Mouse (Mus musculus) stomach, postnatal 0 days (tissue): ENCODE results near the gene Cldn11. TPM values are rescaled to one million over a fixed set of nuclear protein-coding genes. Genes with fewer than 3 reads are reported as not detected.

Experiments used
- ATAC-seq: fragments of 200-750 bp; cut with Nextera tagmentation; 2 replicates; pipeline ENCODE4 v1.8.0; 2017; ENCODE audit not compliant: low FRiP score, low TSS enrichment
- DNase-seq: peaks from one replicate; pipeline ENCODE4 v3.0.0-alpha.2; 2016; ENCODE audit warnings: low spot score
- H3K27ac ChIP-seq: fragments of 300-500 bp; sonication (generic); replicated peaks from 2 replicates; pipeline ENCODE4 v1.5.1; 2014; ENCODE audit warnings: mild to moderate bottlenecking, control low read depth
- H3K27me3 ChIP-seq: fragments of 300-500 bp; sonication (generic); 2 replicates; pipeline ENCODE4 v1.6.1; 2014; ENCODE audit warnings: low read length; ENCODE audit not compliant: control insufficient read depth, insufficient read depth
- H3K36me3 ChIP-seq: fragments of 300-500 bp; sonication (generic); 2 replicates; pipeline ENCODE4 v1.6.1; 2014; ENCODE audit warnings: low read length, mixed read lengths; ENCODE audit not compliant: control insufficient read depth, insufficient read depth
- H3K4me1 ChIP-seq: fragments of 300-500 bp; sonication (generic); replicated peaks from 2 replicates; pipeline ENCODE4 v1.6.1; 2014; ENCODE audit warnings: antibody characterized with exemption; ENCODE audit not compliant: control insufficient read depth, insufficient read depth
- H3K4me2 ChIP-seq: fragments of 300-500 bp; sonication (generic); replicated peaks from 2 replicates; pipeline ENCODE4 v1.6.1; 2014; ENCODE audit warnings: low read depth, mild to moderate bottlenecking, control low read depth, moderate library complexity
- H3K4me3 ChIP-seq: fragments of 300-500 bp; sonication (generic); 2 replicates; pipeline ENCODE4 v1.5.1; 2014; ENCODE audit warnings: low read depth, low read length, control low read depth
- H3K9ac ChIP-seq: fragments of 300-500 bp; sonication (generic); 2 replicates; pipeline ENCODE4 v1.6.1; 2014; ENCODE audit warnings: mild to moderate bottlenecking, low read length, control low read depth, mixed read lengths
- H3K9me3 ChIP-seq: fragments of 300-500 bp; sonication (generic); 2 replicates; pipeline ENCODE4 v1.6.1; 2016; ENCODE audit warnings: low read length; ENCODE audit not compliant: control insufficient read depth
- CTCF ChIP-seq: IDR thresholded peaks from 2 replicates; pipeline ENCODE4 v1.5.1; 2016; ENCODE audit warnings: antibody characterized with exemption, low read depth, mild to moderate bottlenecking, moderate library complexity
- EP300 ChIP-seq: optimal IDR thresholded peaks from 2 replicates; pipeline ENCODE3; 2016; ENCODE audit warnings: antibody characterized with exemption
- WGBS: fragments of 180-500 bp; shearing (Covaris S2); extraction: QIAGEN DNeasy Blood & Tissue Kit; methylation state at CpG from one replicate; pipeline ENCODE4 v1.1.7; 2014; 5-methylcytosine and 5-hydroxymethylcytosine counted together
- polyA plus RNA-seq: library from polyadenylated mRNA; unstranded; fragments of >200 nt; fragmentation: Nextera tagmentation; extraction: Ambion mirVana; gene quantifications from 2 replicates; pipeline ENCODE4 v1.2.1, GENCODE M21; 2015

Cldn11 gene
- polyA plus RNA-seq, 1 experiment from 2014 or later, result 0.50 TPM

GRCm38 (mm10) chr3:31161336-31161735, 11.6 kb downstream of the Cldn11 start:
- no peaks in the 10 kb centered on the region for H3K9me3 ChIP-seq
- no peak overlapping the region for H3K9ac ChIP-seq
- DNase-seq (no peak), ATAC-seq (no peak)
- no peaks in the 10 kb centered on the region for H3K27me3 ChIP-seq
- H3K36me3 ChIP-seq, result no peaks in the 10 kb centered on the region
- H3K27ac ChIP-seq, result no peak overlapping the region
- TF ChIP-seq CTCF, result no peak
- TF ChIP-seq EP300, result no peak
- WGBS, result 48% methylated on average over 6 of the region's 6 CpGs
- no peak overlapping the region for H3K4me3 ChIP-seq
- no peaks in the 10 kb centered on the region for H3K4me1 ChIP-seq
- H3K4me2 ChIP-seq, result no peak overlapping the region

DNA sequence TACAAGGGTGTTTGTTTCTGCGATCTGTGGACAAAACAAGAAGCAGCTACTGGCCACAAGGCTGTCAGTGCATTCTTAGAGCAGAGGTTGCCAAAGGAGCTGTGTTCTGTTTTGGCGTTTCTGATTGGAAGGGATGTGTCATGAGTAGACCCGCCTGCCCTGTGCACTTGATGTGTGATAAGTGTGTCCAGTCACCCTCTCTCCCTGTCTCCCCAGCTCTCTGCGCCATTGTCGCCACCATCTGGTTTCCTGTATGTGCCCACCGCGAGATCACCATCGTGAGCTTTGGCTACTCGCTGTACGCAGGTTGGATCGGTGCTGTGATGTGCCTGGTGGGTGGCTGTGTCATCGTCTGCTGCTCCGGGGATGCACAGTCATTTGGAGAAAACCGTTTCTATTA, 13.1 kb downstream of the Cldn11 start:
- TF ChIP-seq CTCF (no peak), EP300 (no peak)
- H3K9ac ChIP-seq, result no peak overlapping the region
- DNase-seq (no peak), ATAC-seq (no peak)
- H3K27ac ChIP-seq, result no peak overlapping the region
- no peaks in the 10 kb centered on the region for H3K27me3 ChIP-seq
- no peak overlapping the region for H3K4me3 ChIP-seq
- H3K4me2 ChIP-seq, result no peak overlapping the region
- WGBS, result 95% methylated on average over 14 of the region's 14 CpGs
- no peaks in the 10 kb centered on the region for H3K4me1 ChIP-seq
- no peaks in the 10 kb centered on the region for H3K9me3 ChIP-seq
- no peaks in the 10 kb centered on the region for H3K36me3 ChIP-seq

GRCm38 (mm10) chr3:31165803-31166202, 16.1 kb downstream of the Cldn11 start:
- Histone ChIP-seq H3K9me3 (no peaks in the 10 kb centered on the region), H3K27ac (no peak overlapping the region), H3K36me3 (no peaks in the 10 kb centered on the region), H3K4me1 (no peaks in the 10 kb centered on the region), H3K27me3 (no peaks in the 10 kb centered on the region), H3K4me3 (no peak overlapping the region), H3K9ac (no peak overlapping the region), H3K4me2 (no peak overlapping the region)
- ATAC-seq (no peak), DNase-seq (no peak)
- WGBS, result 69% methylated on average over 3 of the region's 3 CpGs
- no peak for TF ChIP-seq EP300
- no peak for TF ChIP-seq CTCF

DNA sequence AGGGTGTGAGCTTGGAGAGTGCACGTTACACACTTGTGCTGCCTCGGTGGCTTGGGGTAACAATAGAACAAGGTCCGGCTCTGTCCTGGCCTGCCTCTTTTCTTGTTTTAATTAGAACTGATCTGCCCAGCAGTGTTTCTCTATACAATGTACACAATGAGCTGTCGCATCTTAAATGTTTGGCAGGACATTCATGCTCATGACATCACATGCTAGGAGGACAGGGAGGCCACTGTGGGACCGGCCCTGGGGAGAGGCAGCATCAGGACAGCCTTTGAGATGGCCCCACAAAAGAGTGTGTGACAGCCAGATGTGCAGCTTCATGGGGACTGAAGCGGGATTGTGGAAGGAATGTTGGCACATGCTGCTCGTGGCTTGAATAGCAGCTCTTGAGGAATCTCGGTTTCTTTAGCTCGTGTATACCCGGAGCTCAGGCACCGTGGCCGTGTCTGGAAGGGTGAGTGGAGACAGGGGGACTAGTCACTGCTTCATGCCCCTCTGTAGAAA, 16.7 kb downstream of the Cldn11 start:
- no peak overlapping the region for H3K4me3 ChIP-seq

GRCm38 (mm10) chr3:31190342-31190741, 40.6 kb downstream of the Cldn11 start:
- Histone ChIP-seq H3K9me3 (no peaks in the 10 kb centered on the region), H3K27me3 (no peaks in the 10 kb centered on the region), H3K9ac (no peak overlapping the region), H3K36me3 (no peaks in the 10 kb centered on the region), H3K4me1 (no peaks in the 10 kb centered on the region), H3K4me2 (no peak overlapping the region), H3K27ac (no peak overlapping the region), H3K4me3 (no peak overlapping the region)
- DNase-seq, result no peak
- ATAC-seq, result no peak
- no peak for TF ChIP-seq CTCF
- no peak for TF ChIP-seq EP300
- WGBS, result 87% methylated on average over 7 of the region's 7 CpGs

More for the DNA sequence above, 16.7 kb downstream of the Cldn11 start:
- no peak for DNase-seq
- Histone ChIP-seq H3K27ac (no peak overlapping the region), H3K9me3 (no peaks in the 10 kb centered on the region), H3K36me3 (no peaks in the 10 kb centered on the region), H3K4me1 (no peaks in the 10 kb centered on the region), H3K9ac (no peak overlapping the region), H3K4me2 (peak overlapping the region; percentile 27; the same call in 1 of the 2 replicates), H3K27me3 (no peaks in the 10 kb centered on the region)
- WGBS, result 38% methylated on average over 12 of the region's 12 CpGs
- ATAC-seq, result no peak
- TF ChIP-seq EP300 (no peak), CTCF (no peak)

DNA sequence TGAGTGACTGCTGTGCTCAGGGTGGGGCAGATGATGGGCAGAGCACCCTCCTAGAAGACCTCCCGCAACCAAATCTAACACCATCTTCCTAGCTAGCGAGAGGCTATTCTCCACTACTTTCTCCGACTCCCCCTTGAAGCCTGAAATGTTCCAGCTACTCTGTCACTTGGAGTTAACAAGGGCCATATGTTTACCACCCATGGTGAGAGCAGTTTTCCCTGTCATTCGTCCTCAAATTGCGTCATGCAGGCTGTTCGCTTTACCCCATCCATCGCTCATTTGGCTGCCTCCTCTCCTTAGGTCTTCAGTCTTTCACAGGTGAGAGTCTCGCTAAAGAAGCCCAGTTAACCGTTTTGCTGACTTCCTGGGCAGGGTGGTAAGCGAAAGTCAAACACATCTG, 41.7 kb downstream of the Cldn11 start:
- H3K36me3 ChIP-seq, result no peaks in the 10 kb centered on the region
- TF ChIP-seq EP300 (no peak), CTCF (no peak)
- ATAC-seq, result no peak
- no peak overlapping the region for H3K9ac ChIP-seq
- no peak overlapping the region for H3K27ac ChIP-seq
- H3K4me2 ChIP-seq, result no peak overlapping the region
- no peaks in the 10 kb centered on the region for H3K4me1 ChIP-seq
- H3K9me3 ChIP-seq, result no peaks in the 10 kb centered on the region
- no peak for DNase-seq
- no peaks in the 10 kb centered on the region for H3K27me3 ChIP-seq
- no peak overlapping the region for H3K4me3 ChIP-seq
- WGBS, result 33% methylated on average over 10 of the region's 10 CpGs
